Mouse (Mus musculus): ENCODE data around the gene Tmem247.

The Tmem247 gene

GRCm38 (mm10) chr17:86915540-86915939, 1.6 kb upstream of the Tmem247 start:
- no peak for DNase-seq (ENCODE audit: low spot score)

- no peak for DNase-seq (ENCODE audit: low spot score)
Observed at GRCm38 (mm10) chr17:86918786-86919185, 1.6 kb downstream of the Tmem247 start.

GRCm38 (mm10) chr17:86919729-86920128, 2.6 kb downstream of the Tmem247 start:
- DNase-seq (ENCODE audit: low spot score) = no peak

GRCm38 (mm10) chr17:86924679-86925078, 7.5 kb downstream of the Tmem247 start:
- no peak for DNase-seq (ENCODE audit: low spot score)

- no peak for DNase-seq (ENCODE audit: low spot score)
Observed at GRCm38 (mm10) chr17:86926836-86927235, 9.7 kb downstream of the Tmem247 start.

GRCm38 (mm10) chr17:86929355-86929754, 12.2 kb downstream of the Tmem247 start:
- no peak for DNase-seq (ENCODE audit: low spot score)

GRCm38 (mm10) chr17:86929981-86930380, 12.8 kb downstream of the Tmem247 start:
- DNase-seq (ENCODE audit: low spot score) = no peak

GRCm38 (mm10) chr17:86932896-86933295, 15.7 kb downstream of the Tmem247 start:
- DNase-seq (ENCODE audit: low spot score) = peak; percentile 10

- peak; percentile 12 for DNase-seq (ENCODE audit: low spot score)
Observed at GRCm38 (mm10) chr17:86937064-86937463, 19.9 kb downstream of the Tmem247 start.

- DNase-seq (ENCODE audit: low spot score) = peak; percentile 83
Observed at GRCm38 (mm10) chr17:86937497-86938155, 20.5 kb downstream of the Tmem247 start.

- no peak for DNase-seq (ENCODE audit: low spot score)
Observed at GRCm38 (mm10) chr17:86938683-86939082, 21.5 kb downstream of the Tmem247 start.

- no peak for DNase-seq (ENCODE audit: low spot score)
Observed at GRCm38 (mm10) chr17:86942112-86942511, 25.0 kb downstream of the Tmem247 start.

- DNase-seq (ENCODE audit: low spot score) = no peak
Observed at GRCm38 (mm10) chr17:86943158-86943557, 26.0 kb downstream of the Tmem247 start.

GRCm38 (mm10) chr17:86946078-86946477, 28.9 kb downstream of the Tmem247 start:
- DNase-seq (ENCODE audit: low spot score) = no peak

- no peak for DNase-seq (ENCODE audit: low spot score)
Observed at GRCm38 (mm10) chr17:86947840-86948796, 31.0 kb downstream of the Tmem247 start, which contains the start of gene Atp6v1e2. Gene Atp6v1e2 (minus strand): TSS chr17:86947897.

GRCm38 (mm10) chr17:86948801-86949200, 31.7 kb downstream of the Tmem247 start:
- DNase-seq (ENCODE audit: low spot score) = no peak

GRCm38 (mm10) chr17:86957239-86957638, 40.1 kb downstream of the Tmem247 start:
- DNase-seq (ENCODE audit: low spot score) = no peak

- no peak for DNase-seq (ENCODE audit: low spot score)
Observed at GRCm38 (mm10) chr17:86957968-86958367, 40.8 kb downstream of the Tmem247 start.

GRCm38 (mm10) chr17:86961301-86961841, 44.2 kb downstream of the Tmem247 start:
- DNase-seq (ENCODE audit: low spot score) = peak; percentile 51

GRCm38 (mm10) chr17:86962297-86962893, 45.2 kb downstream of the Tmem247 start:
- DNase-seq (ENCODE audit: low spot score) = peak; percentile 92

- DNase-seq (ENCODE audit: low spot score) = peak; percentile 88
Observed at GRCm38 (mm10) chr17:86962894-86963585, 45.9 kb downstream of the Tmem247 start, which contains the start of gene Rhoq. Gene Rhoq (plus strand): TSS chr17:86963082.

GRCm38 (mm10) chr17:86963586-86963902, 46.4 kb downstream of the Tmem247 start:
- peak; percentile 46 for DNase-seq (ENCODE audit: low spot score)
